Mouse (Mus musculus): Measurements from ENCODE around the gene Coq9. TPM values are rescaled to one million over a fixed set of nuclear protein-coding genes. Genes with fewer than 3 reads are reported as not detected.
A peak's percentile ranks its signal among the peaks of the same experiment; 100 is the strongest.

The Coq9 gene
- 53.4 and 54.4 TPM in 2 replicates for polyA plus RNA-seq (2016; fragmentation: Nextera tagmentation; extraction: Ambion mirVana)

- under 1% methylated on average over 82 of the region's 82 CpGs for WGBS
- peak; percentile 98 for ATAC-seq (ENCODE audit: low FRiP score, low read depth)
- Histone ChIP-seq H3K27me3 (no peaks in the 10 kb centered on the region), H3K4me2 (replicated peaks) (peak within 1 kb of the TSS; percentile 82), H3K4me3 (peak within 1 kb of the TSS; percentile 95), H3K9ac (replicated peaks) (peak within 1 kb of the TSS; percentile 92), H3K36me3 (no peaks in the 10 kb centered on the region), H3K27ac (replicated peaks) (peak within 1 kb of the TSS; percentile 89), H3K4me1 (peaks cover 19% of the 10 kb centered on the region), H3K9me3 (no peaks in the 10 kb centered on the region)
Measured at GRCm38 (mm10) chr8:94837662-94838574, at the start of gene Coq9, which contains the start of gene Ciapin1. Coq9 (plus strand) TSS chr8:94838321. Ciapin1 (minus strand) TSS chr8:94838358.

DNA sequence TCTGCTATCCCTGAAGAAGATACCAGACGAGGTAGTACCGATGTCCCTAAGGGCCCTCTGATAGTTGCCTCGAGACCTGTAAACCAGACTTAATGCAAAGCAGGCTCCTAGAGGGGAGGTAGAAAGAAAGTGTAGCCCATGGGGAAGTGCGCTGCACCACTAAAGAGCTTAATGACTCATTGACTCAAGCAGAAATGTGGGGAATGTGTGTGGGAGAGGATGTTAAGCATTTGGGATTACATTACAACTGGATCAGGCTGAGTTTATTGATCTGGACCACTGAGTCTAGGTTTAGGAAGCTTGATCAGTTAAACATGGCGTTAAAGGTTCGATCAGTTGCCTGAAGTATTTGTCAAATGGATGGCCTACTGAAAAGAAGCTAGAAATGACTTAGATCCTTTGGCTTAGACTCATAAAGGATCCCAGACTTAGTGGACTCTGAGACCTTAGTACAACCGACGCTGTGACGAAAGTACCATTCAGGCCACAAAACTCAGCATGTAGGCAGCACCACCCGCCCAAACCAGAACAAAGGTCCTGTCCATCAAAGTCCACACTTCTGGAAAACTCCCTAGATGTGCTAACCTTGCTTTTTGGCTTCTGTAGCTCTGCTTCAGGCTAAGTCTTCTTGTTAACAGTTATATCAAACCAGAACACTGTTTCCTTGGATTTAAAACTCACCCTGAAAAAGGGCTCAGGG, 48.7 kb upstream of the Coq9 start:
- ATAC-seq (ENCODE audit: low FRiP score, low read depth): no peak
- no peak overlapping the region for H3K27ac ChIP-seq (replicated peaks)
- no peak overlapping the region for H3K9ac ChIP-seq (replicated peaks)
- WGBS: 37% methylated on average over 10 of the region's 10 CpGs
- no peaks in the 10 kb centered on the region for H3K9me3 ChIP-seq
- no peak overlapping the region for H3K4me3 ChIP-seq
- 0 out of 2 replicates have a peak, but pooled peaks cover 4% of the 10 kb centered on the region for H3K27me3 ChIP-seq
- no peak overlapping the region for H3K4me2 ChIP-seq (replicated peaks)
- H3K4me1 ChIP-seq: peaks cover 13% of the 10 kb centered on the region; the same call in 1 of the 2 replicates
- no peaks in the 10 kb centered on the region for H3K36me3 ChIP-seq

DNA sequence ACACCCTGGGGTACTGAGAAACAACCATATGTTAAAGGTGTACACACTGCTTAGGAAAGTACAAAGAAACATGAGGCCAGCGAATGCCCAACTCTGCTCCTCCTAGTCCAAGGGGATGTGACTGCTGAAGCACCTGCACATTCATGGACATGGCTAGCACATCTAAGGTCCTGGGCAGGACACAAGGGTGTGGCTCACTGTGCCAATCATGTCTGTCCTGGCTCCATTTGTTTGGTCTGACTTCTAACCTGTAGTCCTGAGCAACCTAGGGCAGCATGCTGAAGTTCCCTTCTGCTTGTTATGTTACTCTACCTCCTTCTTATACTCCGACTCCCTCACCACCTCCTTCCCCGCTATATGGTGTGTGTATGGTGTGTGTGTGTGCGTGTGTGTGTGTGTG, 43.8 kb upstream of the Coq9 start:
- Histone ChIP-seq H3K9me3 (no peaks in the 10 kb centered on the region), H3K36me3 (no peaks in the 10 kb centered on the region), H3K27ac (replicated peaks) (no peak overlapping the region), H3K4me3 (no peak overlapping the region), H3K4me1 (peaks cover 9% of the 10 kb centered on the region; the same call in 1 of the 2 replicates), H3K27me3 (no peaks in the 10 kb centered on the region), H3K4me2 (replicated peaks) (no peak overlapping the region), H3K9ac (replicated peaks) (no peak overlapping the region)
- ATAC-seq (ENCODE audit: low FRiP score, low read depth): no peak
- 91% methylated on average over 4 of the region's 4 CpGs for WGBS

- peaks cover 5% of the 10 kb centered on the region; the same call in 1 of the 2 replicates for H3K4me1 ChIP-seq
- 99% methylated on average over 2 of the region's 2 CpGs for WGBS
- no peaks in the 10 kb centered on the region for H3K27me3 ChIP-seq
- no peak overlapping the region for H3K4me2 ChIP-seq (replicated peaks)
- no peak overlapping the region for H3K9ac ChIP-seq (replicated peaks)
- no peak for ATAC-seq (ENCODE audit: low FRiP score, low read depth)
- no peak overlapping the region for H3K27ac ChIP-seq (replicated peaks)
- H3K9me3 ChIP-seq: no peaks in the 10 kb centered on the region
- no peak overlapping the region for H3K4me3 ChIP-seq
- H3K36me3 ChIP-seq: no peaks in the 10 kb centered on the region
Measured at GRCm38 (mm10) chr8:94794782-94795181, 43.3 kb upstream of the Coq9 start.

GRCm38 (mm10) chr8:94800278-94800968, 37.7 kb upstream of the Coq9 start:
- no peak for ATAC-seq (ENCODE audit: low FRiP score, low read depth)
- 62% methylated on average over 7 of the region's 7 CpGs for WGBS

DNA sequence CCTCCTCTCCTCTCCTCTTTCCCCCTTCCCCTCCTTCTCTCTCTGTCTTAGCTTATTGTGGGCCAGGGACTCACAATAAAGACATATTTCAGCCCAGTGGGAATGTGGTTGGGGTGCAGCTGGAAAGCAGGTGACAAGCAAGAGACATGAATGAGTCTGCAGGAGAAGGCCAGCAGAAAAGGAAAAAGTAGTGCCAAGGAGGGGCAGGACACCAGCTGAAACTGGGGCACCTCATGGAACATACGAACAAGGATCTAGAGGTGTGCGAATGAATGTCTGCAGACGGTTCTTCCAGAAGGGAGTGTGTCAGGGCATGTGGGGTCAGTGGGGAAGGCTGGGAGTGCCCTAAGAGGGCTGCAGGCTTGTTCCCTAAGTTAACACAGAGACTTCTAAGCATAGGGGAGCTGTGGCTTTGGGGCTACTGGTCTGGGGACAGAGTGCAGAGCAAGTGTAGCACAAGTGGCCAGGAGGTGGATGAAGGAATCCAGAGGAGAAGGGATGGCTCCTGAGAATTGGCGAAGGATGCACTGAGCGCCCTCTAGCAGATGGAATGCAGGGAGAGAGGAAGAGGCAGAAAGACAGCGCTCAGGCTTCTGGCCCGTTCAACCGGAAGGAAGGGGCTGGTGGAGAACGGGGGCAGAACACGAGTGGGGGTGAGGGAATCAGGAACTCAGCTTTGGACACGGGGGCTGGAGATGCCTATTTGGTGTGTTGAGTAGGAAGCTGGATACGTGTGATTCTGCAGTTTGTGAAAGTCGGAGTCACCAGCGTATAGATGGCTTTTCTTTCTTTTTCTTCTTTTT, 36.6 kb upstream of the Coq9 start:
- Histone ChIP-seq H3K9ac (replicated peaks) (no peak overlapping the region), H3K4me3 (no peak overlapping the region), H3K27me3 (no peaks in the 10 kb centered on the region; the same call in 1 of the 2 replicates), H3K36me3 (no peaks in the 10 kb centered on the region), H3K4me2 (replicated peaks) (0 out of 2 replicates have a peak overlapping the region, but pooled peaks have one; percentile 17), H3K9me3 (no peaks in the 10 kb centered on the region), H3K27ac (replicated peaks) (no peak overlapping the region), H3K4me1 (peaks cover 8% of the 10 kb centered on the region; the same call in 1 of the 2 replicates)
- no peak for ATAC-seq (ENCODE audit: low FRiP score, low read depth)
- 42% methylated on average over 14 of the region's 14 CpGs for WGBS

More at GRCm38 (mm10) chr8:94800278-94800968, 37.7 kb upstream of the Coq9 start:
- H3K27me3 ChIP-seq: no peaks in the 10 kb centered on the region; the same call in 1 of the 2 replicates
- H3K9ac ChIP-seq (replicated peaks): no peak overlapping the region
- no peak overlapping the region for H3K4me2 ChIP-seq (replicated peaks)
- no peaks in the 10 kb centered on the region for H3K9me3 ChIP-seq
- peaks cover 5% of the 10 kb centered on the region; the same call in 1 of the 2 replicates for H3K4me1 ChIP-seq
- H3K4me3 ChIP-seq: no peak overlapping the region
- no peak overlapping the region for H3K27ac ChIP-seq (replicated peaks)
- no peaks in the 10 kb centered on the region for H3K36me3 ChIP-seq

- H3K27ac ChIP-seq (replicated peaks): no peak overlapping the region
- no peak for ATAC-seq (ENCODE audit: low FRiP score, low read depth)
- no peak overlapping the region for H3K9ac ChIP-seq (replicated peaks)
- no peaks in the 10 kb centered on the region; the same call in 1 of the 2 replicates for H3K27me3 ChIP-seq
- WGBS: 88% methylated on average over 4 of the region's 4 CpGs
- no peaks in the 10 kb centered on the region for H3K36me3 ChIP-seq
- H3K9me3 ChIP-seq: no peaks in the 10 kb centered on the region
- H3K4me2 ChIP-seq (replicated peaks): no peak overlapping the region
- peaks cover 8% of the 10 kb centered on the region; the same call in 1 of the 2 replicates for H3K4me1 ChIP-seq
- H3K4me3 ChIP-seq: no peak overlapping the region
Measured at GRCm38 (mm10) chr8:94802375-94802774, 35.7 kb upstream of the Coq9 start.

DNA sequence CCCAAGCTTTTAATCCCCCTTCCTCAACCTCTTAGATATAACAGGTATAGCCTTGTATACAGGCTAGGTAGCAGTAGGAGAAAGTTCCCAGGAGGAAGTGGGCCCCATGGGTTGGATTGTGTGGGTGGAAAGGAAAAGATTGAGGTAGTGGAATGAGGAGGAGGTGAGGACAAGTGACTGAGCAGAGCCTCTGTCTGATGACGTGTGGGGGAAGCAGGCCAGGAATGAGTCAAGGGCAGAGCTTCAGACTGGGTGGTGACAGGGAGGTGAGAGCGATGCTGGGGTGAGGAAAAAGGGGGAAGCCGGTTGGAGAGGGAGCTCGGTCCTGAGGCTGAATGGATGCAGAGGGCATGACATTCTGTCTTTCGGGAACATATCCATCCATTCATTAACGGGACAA, 34.6 kb upstream of the Coq9 start:
- no peaks in the 10 kb centered on the region for H3K9me3 ChIP-seq
- no peak overlapping the region for H3K4me2 ChIP-seq (replicated peaks)
- H3K4me1 ChIP-seq: peaks cover 8% of the 10 kb centered on the region; the same call in 1 of the 2 replicates
- H3K27ac ChIP-seq (replicated peaks): no peak overlapping the region
- 79% methylated on average over 6 of the region's 6 CpGs for WGBS
- no peak for ATAC-seq (ENCODE audit: low FRiP score, low read depth)
- no peak overlapping the region for H3K4me3 ChIP-seq
- H3K27me3 ChIP-seq: no peaks in the 10 kb centered on the region; the same call in 1 of the 2 replicates
- no peak overlapping the region for H3K9ac ChIP-seq (replicated peaks)
- H3K36me3 ChIP-seq: no peaks in the 10 kb centered on the region

DNA sequence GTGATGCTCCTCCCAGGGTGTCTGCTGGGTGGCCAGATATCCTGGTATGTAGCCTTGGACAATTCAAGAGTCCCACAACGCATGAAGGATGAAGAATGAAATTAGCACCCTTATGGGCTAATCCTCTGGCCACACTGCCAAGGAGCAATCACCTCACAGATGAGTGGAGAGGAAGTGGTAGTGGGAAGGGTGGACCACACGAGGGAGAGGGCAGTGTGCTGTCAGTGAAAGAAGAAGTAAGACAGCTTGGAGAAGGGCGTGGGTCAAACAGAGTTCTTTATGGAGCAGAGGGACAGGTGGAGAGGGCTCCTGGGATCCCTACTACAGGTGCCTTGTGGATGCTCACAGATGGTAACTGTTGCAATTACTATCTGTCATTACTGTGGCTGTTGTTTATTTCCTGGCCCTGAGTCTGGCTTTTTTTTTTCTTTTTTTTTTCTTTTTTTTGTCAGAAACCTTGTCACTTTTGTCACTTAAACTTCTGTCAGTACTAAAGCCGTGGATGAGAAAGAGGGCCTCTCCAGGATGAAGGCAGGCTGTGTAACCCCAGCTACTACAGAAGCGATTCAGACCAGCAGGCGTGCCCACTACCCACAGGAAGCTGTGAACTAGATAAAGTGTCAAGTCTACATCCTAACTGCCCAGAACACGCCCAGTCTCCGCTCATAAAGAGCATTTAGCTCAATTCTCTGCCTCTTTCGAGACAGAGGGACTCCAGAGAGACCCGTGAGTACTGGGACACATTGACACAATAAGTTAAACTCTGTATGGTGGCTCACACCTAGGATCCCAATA, 33.4 kb upstream of the Coq9 start:
- H3K9ac ChIP-seq (replicated peaks): no peak overlapping the region
- no peaks in the 10 kb centered on the region for H3K36me3 ChIP-seq
- H3K4me3 ChIP-seq: no peak overlapping the region
- WGBS: 86% methylated on average over 10 of the region's 10 CpGs
- H3K9me3 ChIP-seq: no peaks in the 10 kb centered on the region
- H3K4me1 ChIP-seq: peaks cover 8% of the 10 kb centered on the region; the same call in 1 of the 2 replicates
- H3K27me3 ChIP-seq: peaks cover 2% of the 10 kb centered on the region; the same call in 1 of the 2 replicates
- no peak overlapping the region for H3K4me2 ChIP-seq (replicated peaks)
- ATAC-seq (ENCODE audit: low FRiP score, low read depth): no peak
- H3K27ac ChIP-seq (replicated peaks): no peak overlapping the region

- Histone ChIP-seq H3K4me3 (no peak overlapping the region), H3K9me3 (no peaks in the 10 kb centered on the region), H3K36me3 (no peaks in the 10 kb centered on the region), H3K4me2 (replicated peaks) (no peak overlapping the region), H3K27ac (replicated peaks) (no peak overlapping the region), H3K4me1 (peaks cover 8% of the 10 kb centered on the region; the same call in 1 of the 2 replicates), H3K9ac (replicated peaks) (no peak overlapping the region), H3K27me3 (peaks cover 3% of the 10 kb centered on the region; the same call in 1 of the 2 replicates)
- ATAC-seq (ENCODE audit: low FRiP score, low read depth): no peak
- WGBS: 58% methylated on average over 4 of the region's 4 CpGs
Measured at GRCm38 (mm10) chr8:94805811-94806210, 32.3 kb upstream of the Coq9 start.

Data from midbrain, embryonic 12.5 days (tissue).